Mouse (Mus musculus): ENCODE results near the gene Ccr4. TPM values are rescaled to one million over a fixed set of nuclear protein-coding genes. Genes with fewer than 3 reads are reported as not detected.

The Ccr4 gene
- polyA plus RNA-seq, 1 experiment from 2014 or later, result not detected

GRCm38 (mm10) chr9:114541279-114541741, 36.6 kb upstream of the Ccr4 start:
- Histone ChIP-seq H3K36me3 (ENCODE audit: control insufficient read depth, insufficient read depth, low read length) (no peaks in the 10 kb centered on the region), H3K4me2 (no peak overlapping the region), H3K4me1 (ENCODE audit: control insufficient read depth, insufficient read depth, low read length) (peaks cover 41% of the 10 kb centered on the region), H3K9me3 (ENCODE audit: control insufficient read depth, low read length) (no peaks in the 10 kb centered on the region), H3K27me3 (ENCODE audit: control insufficient read depth, insufficient read depth, low read length) (no peaks in the 10 kb centered on the region), H3K27ac (ENCODE audit: low read depth, low read length) (no peak overlapping the region), H3K4me3 (ENCODE audit: low read depth, low read length) (no peak overlapping the region), H3K9ac (ENCODE audit: low read length) (no peak overlapping the region)
- DNase-seq (ENCODE audit: low spot score, missing footprints) (no peak), ATAC-seq (ENCODE audit: low FRiP score) (no peak)
- 38% methylated on average over 1 of the region's 1 CpGs for WGBS

GRCm38 (mm10) chr9:114538996-114539563, 34.4 kb upstream of the Ccr4 start:
- Histone ChIP-seq H3K9me3 (ENCODE audit: control insufficient read depth, low read length) (no peaks in the 10 kb centered on the region), H3K36me3 (ENCODE audit: control insufficient read depth, insufficient read depth, low read length) (no peaks in the 10 kb centered on the region), H3K27me3 (ENCODE audit: control insufficient read depth, insufficient read depth, low read length) (no peaks in the 10 kb centered on the region), H3K4me1 (ENCODE audit: control insufficient read depth, insufficient read depth, low read length) (peaks cover 26% of the 10 kb centered on the region), H3K27ac (ENCODE audit: low read depth, low read length) (no peak overlapping the region), H3K4me3 (ENCODE audit: low read depth, low read length) (no peak overlapping the region), H3K9ac (ENCODE audit: low read length) (no peak overlapping the region), H3K4me2 (no peak overlapping the region)
- no peak for ATAC-seq (ENCODE audit: low FRiP score)
- no peak for DNase-seq (ENCODE audit: low spot score, missing footprints)
- 84% methylated on average over 7 of the region's 7 CpGs for WGBS

- peaks cover 24% of the 10 kb centered on the region for H3K4me1 ChIP-seq (ENCODE audit: control insufficient read depth, insufficient read depth, low read length)
- peak overlapping the region; percentile 37; the same call in 1 of the 2 replicates for H3K27ac ChIP-seq (ENCODE audit: low read depth, low read length)
- H3K9ac ChIP-seq (ENCODE audit: low read length), result no peak overlapping the region
- no peaks in the 10 kb centered on the region for H3K9me3 ChIP-seq (ENCODE audit: control insufficient read depth, low read length)
- H3K4me2 ChIP-seq, result no peak overlapping the region
- WGBS, result 14% methylated on average over 2 of the region's 2 CpGs
- DNase-seq (ENCODE audit: low spot score, missing footprints), result peak; percentile 92
- no peak overlapping the region for H3K4me3 ChIP-seq (ENCODE audit: low read depth, low read length)
- no peaks in the 10 kb centered on the region for H3K36me3 ChIP-seq (ENCODE audit: control insufficient read depth, insufficient read depth, low read length)
- no peaks in the 10 kb centered on the region for H3K27me3 ChIP-seq (ENCODE audit: control insufficient read depth, insufficient read depth, low read length)
- peak; percentile 72 for ATAC-seq (ENCODE audit: low FRiP score)
These were observed 31.9 kb upstream of the Ccr4 start for GRCm38 (mm10) chr9:114536628-114537027.

GRCm38 (mm10) chr9:114534747-114535517, 30.2 kb upstream of the Ccr4 start:
- Histone ChIP-seq H3K27me3 (ENCODE audit: control insufficient read depth, insufficient read depth, low read length) (no peaks in the 10 kb centered on the region), H3K4me1 (ENCODE audit: control insufficient read depth, insufficient read depth, low read length) (peaks cover 28% of the 10 kb centered on the region), H3K27ac (ENCODE audit: low read depth, low read length) (no peak overlapping the region), H3K4me2 (no peak overlapping the region), H3K4me3 (ENCODE audit: low read depth, low read length) (no peak overlapping the region), H3K9ac (ENCODE audit: low read length) (peak overlapping the region; percentile 4; the same call in 1 of the 2 replicates), H3K36me3 (ENCODE audit: control insufficient read depth, insufficient read depth, low read length) (no peaks in the 10 kb centered on the region), H3K9me3 (ENCODE audit: control insufficient read depth, low read length) (no peaks in the 10 kb centered on the region)
- no peak for ATAC-seq (ENCODE audit: low FRiP score)
- WGBS, result 79% methylated on average over 9 of the region's 9 CpGs
- DNase-seq (ENCODE audit: low spot score, missing footprints), result no peak

GRCm38 (mm10) chr9:114533848-114534247, 29.1 kb upstream of the Ccr4 start:
- ATAC-seq (ENCODE audit: low FRiP score), result no peak
- no peak overlapping the region for H3K9ac ChIP-seq (ENCODE audit: low read length)
- H3K27me3 ChIP-seq (ENCODE audit: control insufficient read depth, insufficient read depth, low read length), result no peaks in the 10 kb centered on the region
- H3K4me3 ChIP-seq (ENCODE audit: low read depth, low read length), result no peak overlapping the region
- H3K4me1 ChIP-seq (ENCODE audit: control insufficient read depth, insufficient read depth, low read length), result peaks cover 28% of the 10 kb centered on the region
- WGBS, result 71% methylated on average over 4 of the region's 4 CpGs
- H3K9me3 ChIP-seq (ENCODE audit: control insufficient read depth, low read length), result no peaks in the 10 kb centered on the region
- no peak overlapping the region for H3K4me2 ChIP-seq
- no peaks in the 10 kb centered on the region for H3K36me3 ChIP-seq (ENCODE audit: control insufficient read depth, insufficient read depth, low read length)
- no peak for DNase-seq (ENCODE audit: low spot score, missing footprints)
- no peak overlapping the region for H3K27ac ChIP-seq (ENCODE audit: low read depth, low read length)

GRCm38 (mm10) chr9:114531276-114531675, 26.6 kb upstream of the Ccr4 start:
- Histone ChIP-seq H3K27ac (ENCODE audit: low read depth, low read length) (no peak overlapping the region), H3K4me2 (no peak overlapping the region), H3K4me1 (ENCODE audit: control insufficient read depth, insufficient read depth, low read length) (peaks cover 28% of the 10 kb centered on the region), H3K27me3 (ENCODE audit: control insufficient read depth, insufficient read depth, low read length) (no peaks in the 10 kb centered on the region), H3K36me3 (ENCODE audit: control insufficient read depth, insufficient read depth, low read length) (no peaks in the 10 kb centered on the region), H3K4me3 (ENCODE audit: low read depth, low read length) (no peak overlapping the region), H3K9ac (ENCODE audit: low read length) (no peak overlapping the region), H3K9me3 (ENCODE audit: control insufficient read depth, low read length) (no peaks in the 10 kb centered on the region)
- 39% methylated on average over 11 of the region's 11 CpGs for WGBS
- ATAC-seq (ENCODE audit: low FRiP score) (no peak), DNase-seq (ENCODE audit: low spot score, missing footprints) (no peak)

- Histone ChIP-seq H3K27ac (ENCODE audit: low read depth, low read length) (no peak overlapping the region), H3K9me3 (ENCODE audit: control insufficient read depth, low read length) (no peaks in the 10 kb centered on the region), H3K9ac (ENCODE audit: low read length) (no peak overlapping the region), H3K4me2 (no peak overlapping the region), H3K4me3 (ENCODE audit: low read depth, low read length) (no peak overlapping the region), H3K4me1 (ENCODE audit: control insufficient read depth, insufficient read depth, low read length) (peaks cover 36% of the 10 kb centered on the region), H3K27me3 (ENCODE audit: control insufficient read depth, insufficient read depth, low read length) (no peaks in the 10 kb centered on the region), H3K36me3 (ENCODE audit: control insufficient read depth, insufficient read depth, low read length) (peaks cover 2% of the 10 kb centered on the region; the same call in 1 of the 2 replicates)
- 46% methylated on average over 9 of the region's 9 CpGs for WGBS
- ATAC-seq (ENCODE audit: low FRiP score), result no peak
- DNase-seq (ENCODE audit: low spot score, missing footprints), result no peak
These were observed 23.9 kb upstream of the Ccr4 start for GRCm38 (mm10) chr9:114528680-114529048.

GRCm38 (mm10) chr9:114527992-114528679, 23.4 kb upstream of the Ccr4 start:
- Histone ChIP-seq H3K9me3 (ENCODE audit: control insufficient read depth, low read length) (no peaks in the 10 kb centered on the region), H3K27ac (ENCODE audit: low read depth, low read length) (no peak overlapping the region), H3K4me2 (peak overlapping the region; percentile 28; the same call in 1 of the 2 replicates), H3K4me1 (ENCODE audit: control insufficient read depth, insufficient read depth, low read length) (peaks cover 36% of the 10 kb centered on the region), H3K36me3 (ENCODE audit: control insufficient read depth, insufficient read depth, low read length) (peaks cover 2% of the 10 kb centered on the region; the same call in 1 of the 2 replicates), H3K9ac (ENCODE audit: low read length) (no peak overlapping the region), H3K4me3 (ENCODE audit: low read depth, low read length) (no peak overlapping the region), H3K27me3 (ENCODE audit: control insufficient read depth, insufficient read depth, low read length) (no peaks in the 10 kb centered on the region)
- 5% methylated on average over 17 of the region's 17 CpGs for WGBS
- ATAC-seq (ENCODE audit: low FRiP score), result peak; percentile 68
- DNase-seq (ENCODE audit: low spot score, missing footprints), result peak; percentile 93

GRCm38 (mm10) chr9:114527085-114527484, 22.4 kb upstream of the Ccr4 start:
- H3K9me3 ChIP-seq (ENCODE audit: control insufficient read depth, low read length), result no peaks in the 10 kb centered on the region
- peak overlapping the region; percentile 74 for H3K27ac ChIP-seq (ENCODE audit: low read depth, low read length)
- H3K4me1 ChIP-seq (ENCODE audit: control insufficient read depth, insufficient read depth, low read length), result peaks cover 36% of the 10 kb centered on the region
- peaks cover 2% of the 10 kb centered on the region; the same call in 1 of the 2 replicates for H3K36me3 ChIP-seq (ENCODE audit: control insufficient read depth, insufficient read depth, low read length)
- H3K27me3 ChIP-seq (ENCODE audit: control insufficient read depth, insufficient read depth, low read length), result no peaks in the 10 kb centered on the region
- WGBS, result under 1% methylated on average over 16 of the region's 16 CpGs
- 0 out of 2 replicates have a peak overlapping the region, but pooled peaks have one; percentile 24 for H3K9ac ChIP-seq (ENCODE audit: low read length)
- H3K4me3 ChIP-seq (ENCODE audit: low read depth, low read length), result 0 out of 2 replicates have a peak overlapping the region, but pooled peaks have one; percentile 4
- ATAC-seq (ENCODE audit: low FRiP score) (peak; percentile 63), DNase-seq (ENCODE audit: low spot score, missing footprints) (peak; percentile 98)
- H3K4me2 ChIP-seq, result peak overlapping the region; percentile 35

Data from midbrain, embryonic 11.5 days (tissue).